In the genomic region with DNA sequence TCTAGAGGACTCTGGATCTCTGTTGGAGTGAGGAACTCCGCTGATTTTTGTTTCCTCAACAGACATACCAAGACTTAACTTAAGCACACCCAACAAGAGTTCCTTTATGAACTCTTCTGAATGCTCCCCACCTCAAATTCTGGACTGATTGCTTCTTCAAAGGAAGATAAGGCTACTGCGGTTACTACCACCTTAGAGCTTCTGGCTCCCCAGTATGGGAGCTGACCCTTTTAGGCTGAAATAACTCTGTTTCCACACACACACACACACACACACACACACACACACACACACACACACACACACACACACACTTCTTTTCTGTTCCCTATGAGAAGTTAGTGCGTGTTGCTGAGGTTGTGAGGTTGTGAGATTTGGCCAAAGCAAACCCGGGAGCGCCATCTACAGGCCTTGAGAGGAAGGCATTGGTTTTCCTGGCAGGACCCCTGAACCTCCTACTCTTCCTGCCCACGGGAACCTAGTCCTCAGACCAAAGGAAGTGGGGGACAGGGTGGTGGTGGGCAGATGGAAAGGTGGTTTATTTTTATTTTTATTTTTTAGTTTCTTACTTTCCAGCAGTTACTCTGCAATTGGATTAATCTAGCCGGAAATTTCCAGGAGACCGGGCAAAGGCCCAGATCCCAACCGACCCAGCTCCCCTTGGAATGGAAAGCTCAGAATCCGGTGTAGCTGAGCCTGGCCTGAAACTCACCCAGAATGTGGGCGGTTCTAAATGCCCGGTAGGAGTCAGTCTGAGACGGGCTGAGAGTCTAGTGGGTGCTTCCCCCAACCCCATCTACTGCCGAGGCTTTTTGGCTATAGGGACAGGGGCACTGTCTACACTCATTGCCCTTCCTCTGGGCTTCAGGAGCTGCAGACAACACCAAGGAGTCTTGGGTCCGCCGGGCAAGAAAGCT, we compare ENCODE assay signal across 11 mouse cellular contexts. TPM values are rescaled to one million over a fixed set of nuclear protein-coding genes. Genes with fewer than 3 reads are reported as not detected.
A peak's percentile ranks its signal among the peaks of the same experiment; 100 is the strongest.
DNase-seq lines count a peak whose midpoint lies in the region; ATAC-seq and TF ChIP-seq lines count a peak whose summit lies in the region.
"Had no signal": no experiment of that assay in that cellular context is flagged by ENCODE, and none has a peak within 500 bp of the region (broad histone marks: within the 10 kb centered on the region; RNA-seq: fewer than 3 reads in every experiment).

No protein-coding gene starts in this region.

- no peak for ATAC-seq in heart, embryonic 13.5 days (ENCODE audit: extremely low read depth, insufficient number of reproducible peaks, low FRiP score, low TSS enrichment)
- ATAC-seq in midbrain, postnatal 0 days (ENCODE audit: low FRiP score): no peak
- ATAC-seq: Patski had no signal

- 2% methylated on average over 16 of the region's 16 CpGs for WGBS in heart, embryonic 13.5 days
- 2% methylated on average over 16 of the region's 16 CpGs for WGBS in midbrain, postnatal 0 days

- no peaks in the 10 kb centered on the region for H3K4me1 ChIP-seq in bone marrow macrophage, adult 2 months (ENCODE audit: control insufficient read depth, insufficient read depth, low read length)
- peaks cover 46% of the 10 kb centered on the region for H3K4me1 ChIP-seq in heart, embryonic 13.5 days
- H3K4me1 ChIP-seq in midbrain, postnatal 0 days (ENCODE audit: insufficient read depth, low read length): no peaks in the 10 kb centered on the region

- H3K27me3 ChIP-seq in heart, embryonic 13.5 days (replicated peaks): peaks cover 98% of the 10 kb centered on the region
- peaks cover 89% of the 10 kb centered on the region for H3K27me3 ChIP-seq in midbrain, postnatal 0 days (ENCODE audit: insufficient read depth, low read length)
- H3K27me3 ChIP-seq: Patski had no signal

- no peaks in the 10 kb centered on the region for H3K36me3 ChIP-seq in heart, embryonic 13.5 days
- no peaks in the 10 kb centered on the region for H3K36me3 ChIP-seq in midbrain, postnatal 0 days (ENCODE audit: insufficient read depth, low read length)
- H3K36me3 ChIP-seq: stomach, embryonic 15.5 days had no signal

- H3K9ac ChIP-seq in heart, embryonic 13.5 days: no peak overlapping the region
- no peak overlapping the region for H3K9ac ChIP-seq in midbrain, postnatal 0 days (replicated peaks; ENCODE audit: low read length, poor library complexity, severe bottlenecking)
- H3K9ac ChIP-seq: stomach, embryonic 15.5 days had no signal

- no peak overlapping the region for H3K27ac ChIP-seq in bone marrow macrophage, adult 2 months (ENCODE audit: insufficient read depth, low read depth, low read length)
- H3K27ac ChIP-seq in heart, embryonic 13.5 days (replicated peaks): no peak overlapping the region
- H3K27ac ChIP-seq in midbrain, postnatal 0 days (ENCODE audit: low read depth, low read length): no peak overlapping the region
- H3K27ac ChIP-seq: stomach, embryonic 15.5 days had no signal

- peak; percentile 65 for TF ChIP-seq CTCF in bone marrow macrophage, adult 2 months (IDR thresholded peaks at IDR 0.05; ENCODE audit: low read depth, low read length)
- peak; percentile 83 for TF ChIP-seq CTCF in midbrain, postnatal 0 days (IDR thresholded peaks at IDR 0.05)

- H3K4me2 ChIP-seq in heart, embryonic 13.5 days: peak overlapping the region; percentile 78
- H3K4me2 ChIP-seq in midbrain, postnatal 0 days (ENCODE audit: low read depth, low read length, poor library complexity, severe bottlenecking): no peak overlapping the region

- H3K4me3 ChIP-seq in bone marrow macrophage, adult 2 months (ENCODE audit: insufficient read depth, low read length): no peak overlapping the region
- no peak overlapping the region for H3K4me3 ChIP-seq in heart, embryonic 13.5 days
- no peak overlapping the region for H3K4me3 ChIP-seq in midbrain, postnatal 0 days (ENCODE audit: low read depth, low read length)

- DNase-seq in gastrocnemius, adult 18-20 months (ENCODE audit: low spot score): peak; percentile 42
- no peak for DNase-seq in gastrocnemius, postnatal 25 days
- peak; percentile 72 for DNase-seq in 3T3-L1 (ENCODE audit: low read depth, low spot score)
- DNase-seq in kidney, postnatal 10 days: peak; percentile 87
- DNase-seq in midbrain, postnatal 0 days (ENCODE audit: low spot score): peak; percentile 80
- DNase-seq in spleen, postnatal 14 days (ENCODE audit: low spot score in 2 of 2): no peak

- TF ChIP-seq POLR2A in bone marrow macrophage, adult 2 months (IDR thresholded peaks at IDR 0.05; ENCODE audit: borderline replicate concordance, low read depth, low read length): no peak

- no peaks in the 10 kb centered on the region for H3K9me3 ChIP-seq in heart, embryonic 13.5 days
- H3K9me3 ChIP-seq in midbrain, postnatal 0 days (ENCODE audit: low read length): no peaks in the 10 kb centered on the region
- H3K9me3 ChIP-seq: stomach, embryonic 15.5 days had no signal

RNA-seq across cellular contexts. Expression of gene Pax2, which starts 1.1 kb away (rescaled TPM):
- total RNA-seq in gastrocnemius, adult 18-20 months (2021): not detected
- total RNA-seq in gastrocnemius, postnatal 25 days (2021): not detected
- polyA plus RNA-seq in bone marrow macrophage, adult 2 months (2012; ENCODE audit: insufficient read depth, insufficient read length, missing spikeins): not detected in 2 replicates
- polyA plus RNA-seq in heart, embryonic 13.5 days (2015; fragmentation: Nextera tagmentation; extraction: Ambion mirVana): not detected in 2 replicates
- 0.28 and 0.77 TPM in 2 replicates for total RNA-seq in midbrain, postnatal 0 days (2014; rRNA removed)
- 0.19 and 0.21 TPM in 2 replicates for polyA plus RNA-seq in midbrain, postnatal 0 days (2015; fragmentation: Nextera tagmentation; extraction: Ambion mirVana)
- polyA plus RNA-seq: large intestine, adult 2 months; stomach, embryonic 15.5 days had no signal

Comparison
In these comparisons a context has a peak if more than half of its experiments do, and no peak if none do; other contexts are left out.
1. DNase-seq: peak in gastrocnemius, adult 18-20 months (single experiment), 3T3-L1 (single experiment), kidney, postnatal 10 days (single experiment) and midbrain, postnatal 0 days (single experiment); none in gastrocnemius, postnatal 25 days (single experiment) and spleen, postnatal 14 days (0 of 2).